Mouse (Mus musculus) heart, postnatal 0 days (tissue): ENCODE data around the gene Ap4e1. TPM values are rescaled to one million over a fixed set of nuclear protein-coding genes. Genes with fewer than 3 reads are reported as not detected.

ENCODE experiments used
- ATAC-seq: fragments of 200-750 bp; cut with Nextera tagmentation; 2 replicates; pipeline ENCODE4 v1.8.0; 2017; ENCODE audit warnings: low read depth, moderate number of reproducible peaks, moderate library complexity; ENCODE audit not compliant: insufficient read depth
- DNase-seq: peaks from one replicate; pipeline ENCODE4 v3.0.0-alpha.2; 2016; ENCODE audit warnings: low spot score
- H3K27ac ChIP-seq: fragments of 300-500 bp; sonication (generic); 2 replicates; pipeline ENCODE4 v1.5.1; 2014; ENCODE audit warnings: low read depth, mild to moderate bottlenecking
- H3K27me3 ChIP-seq: fragments of 300-500 bp; sonication (generic); 2 replicates; pipeline ENCODE4 v1.6.1; 2014; ENCODE audit warnings: low read length, mixed read lengths; ENCODE audit not compliant: control insufficient read depth, insufficient read depth
- H3K36me3 ChIP-seq: fragments of 300-500 bp; sonication (generic); replicated peaks from 2 replicates; pipeline ENCODE4 v1.6.1; 2014; ENCODE audit warnings: low read length, mixed read lengths; ENCODE audit not compliant: control insufficient read depth, insufficient read depth
- H3K4me1 ChIP-seq: fragments of 300-500 bp; sonication (generic); 2 replicates; pipeline ENCODE4 v1.6.1; 2014; ENCODE audit warnings: antibody characterized with exemption; ENCODE audit not compliant: control insufficient read depth, insufficient read depth
- H3K4me2 ChIP-seq: fragments of 300-500 bp; sonication (generic); 2 replicates; pipeline ENCODE4 v1.6.1; 2014; ENCODE audit warnings: low read depth, mild to moderate bottlenecking, low read length, moderate library complexity
- H3K4me3 ChIP-seq: fragments of 300-500 bp; sonication (generic); 2 replicates; pipeline ENCODE4 v1.5.1; 2014; ENCODE audit warnings: low read depth, low read length
- H3K9ac ChIP-seq: fragments of 300-500 bp; sonication (generic); replicated peaks from 2 replicates; pipeline ENCODE4 v1.6.1; 2014; ENCODE audit warnings: low read depth, low read length, mixed read lengths
- H3K9me3 ChIP-seq: fragments of 300-500 bp; sonication (generic); replicated peaks from 2 replicates; pipeline ENCODE4 v1.6.1; 2016; ENCODE audit warnings: low read length; ENCODE audit not compliant: control insufficient read depth
- CTCF ChIP-seq: IDR thresholded peaks from 2 replicates; pipeline ENCODE4 v1.5.1; 2016; ENCODE audit warnings: antibody characterized with exemption, control low read depth, low read depth
- EP300 ChIP-seq: IDR thresholded peaks from 2 replicates; pipeline ENCODE4 v1.6.1; 2016; ENCODE audit warnings: antibody characterized with exemption, low read depth
- WGBS: fragments of 180-500 bp; shearing (Covaris S2); extraction: QIAGEN DNeasy Blood & Tissue Kit; methylation state at CpG from one replicate; pipeline ENCODE4 v1.1.7; 2014; 5-methylcytosine and 5-hydroxymethylcytosine counted together
- polyA plus RNA-seq: library from polyadenylated mRNA; unstranded; fragments of >200 nt; fragmentation: Nextera tagmentation; extraction: Ambion mirVana; gene quantifications from 2 replicates; pipeline ENCODE4 v1.2.1, GENCODE M21; 2015
- total RNA-seq: library from RNA; depleted of rRNA; stranded (reverse); fragments of >200 nt; gene quantifications from 2 replicates; pipeline ENCODE4 v1.2.3, GENCODE M21; 2014; ENCODE audit warnings: low replicate concordance; rRNA removed

The Ap4e1 gene
- 5.1 and 8.3 TPM in 2 replicates for total RNA-seq
- 4.0 and 4.1 TPM in 2 replicates for polyA plus RNA-seq

- TF ChIP-seq CTCF (peak; percentile 96), EP300 (peak; percentile 84)
- under 1% methylated on average over 40 of the region's 40 CpGs for WGBS
- Histone ChIP-seq H3K27me3 (no peaks in the 10 kb centered on the region), H3K36me3 (peaks cover 19% of the 10 kb centered on the region), H3K27ac (peak within 1 kb of the TSS; percentile 80), H3K9me3 (no peaks in the 10 kb centered on the region), H3K4me1 (peaks cover 4% of the 10 kb centered on the region; the same call in 1 of the 2 replicates), H3K4me2 (peak within 1 kb of the TSS; percentile 74), H3K9ac (peak within 1 kb of the TSS; percentile 88), H3K4me3 (peak within 1 kb of the TSS; percentile 98)
- ATAC-seq (peak; percentile 86), DNase-seq (peak; percentile 87)
These were observed at the start of gene Ap4e1 for GRCm38 (mm10) chr2:127008469-127008998. TSS of gene Ap4e1 (plus strand) at chr2:127008717.

GRCm38 (mm10) chr2:126961696-126962095 is 46.8 kb upstream of the Ap4e1 start:
- Histone ChIP-seq H3K9me3 (no peaks in the 10 kb centered on the region), H3K4me3 (no peak overlapping the region), H3K27ac (no peak overlapping the region), H3K9ac (no peak overlapping the region), H3K27me3 (no peaks in the 10 kb centered on the region), H3K4me1 (no peaks in the 10 kb centered on the region), H3K4me2 (no peak overlapping the region), H3K36me3 (no peaks in the 10 kb centered on the region)
- ATAC-seq: no peak
- 74% methylated on average over 2 of the region's 2 CpGs for WGBS
- TF ChIP-seq EP300: no peak
- no peak for TF ChIP-seq CTCF
- DNase-seq: no peak

DNA sequence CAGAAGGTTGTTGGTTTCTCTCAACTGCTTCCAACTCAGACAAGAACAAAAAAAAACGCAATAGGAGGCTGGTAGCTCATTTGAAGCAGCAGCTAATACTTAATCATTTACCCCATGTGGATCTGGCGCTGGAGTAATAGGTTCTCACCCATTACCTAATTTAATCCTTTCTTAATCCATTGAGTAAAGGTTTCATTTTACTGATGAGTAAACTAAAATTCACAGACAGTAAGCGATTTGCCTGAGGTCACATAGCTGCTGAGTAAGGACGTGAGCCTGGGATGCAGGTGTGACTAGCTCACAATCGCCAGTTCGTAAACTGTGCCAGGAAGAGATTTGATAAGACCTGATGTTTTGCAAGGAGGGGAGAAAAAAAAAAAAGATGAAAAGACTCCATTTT is 31.1 kb upstream of the Ap4e1 start:
- ATAC-seq (no peak), DNase-seq (no peak)
- Histone ChIP-seq H3K4me2 (no peak overlapping the region), H3K27me3 (no peaks in the 10 kb centered on the region), H3K4me1 (no peaks in the 10 kb centered on the region), H3K9me3 (no peaks in the 10 kb centered on the region), H3K36me3 (no peaks in the 10 kb centered on the region), H3K27ac (no peak overlapping the region), H3K9ac (no peak overlapping the region), H3K4me3 (no peak overlapping the region)
- WGBS: 60% methylated on average over 6 of the region's 6 CpGs
- TF ChIP-seq EP300 (no peak), CTCF (no peak)

- H3K27ac ChIP-seq: no peak overlapping the region
- H3K36me3 ChIP-seq: no peaks in the 10 kb centered on the region
- H3K9ac ChIP-seq: no peak overlapping the region
- no peaks in the 10 kb centered on the region for H3K4me1 ChIP-seq
- WGBS: 69% methylated on average over 4 of the region's 4 CpGs
- TF ChIP-seq CTCF (no peak), EP300 (no peak)
- DNase-seq: no peak
- no peaks in the 10 kb centered on the region for H3K9me3 ChIP-seq
- H3K4me2 ChIP-seq: no peak overlapping the region
- no peak for ATAC-seq
- no peaks in the 10 kb centered on the region for H3K27me3 ChIP-seq
- H3K4me3 ChIP-seq: no peak overlapping the region
These were observed 25.3 kb upstream of the Ap4e1 start for GRCm38 (mm10) chr2:126983221-126983620.

- Histone ChIP-seq H3K36me3 (no peaks in the 10 kb centered on the region), H3K9ac (no peak overlapping the region), H3K27me3 (no peaks in the 10 kb centered on the region), H3K9me3 (no peaks in the 10 kb centered on the region), H3K4me3 (no peak overlapping the region), H3K4me2 (no peak overlapping the region), H3K4me1 (no peaks in the 10 kb centered on the region), H3K27ac (no peak overlapping the region)
- TF ChIP-seq EP300: no peak
- TF ChIP-seq CTCF: no peak
- ATAC-seq: no peak
- WGBS: 79% methylated on average over 6 of the region's 6 CpGs
- no peak for DNase-seq
These were observed 18.6 kb upstream of the Ap4e1 start for GRCm38 (mm10) chr2:126989919-126990318.

- ATAC-seq: no peak
- WGBS: 62% methylated on average over 12 of the region's 12 CpGs
- no peak for DNase-seq
- Histone ChIP-seq H3K4me2 (no peak overlapping the region), H3K4me3 (no peak overlapping the region), H3K9ac (no peak overlapping the region), H3K27me3 (no peaks in the 10 kb centered on the region), H3K27ac (no peak overlapping the region), H3K36me3 (no peaks in the 10 kb centered on the region), H3K4me1 (no peaks in the 10 kb centered on the region), H3K9me3 (no peaks in the 10 kb centered on the region)
- no peak for TF ChIP-seq EP300
- TF ChIP-seq CTCF: no peak
These were observed 15.8 kb upstream of the Ap4e1 start for GRCm38 (mm10) chr2:126992742-126993141.
